ENCODE assay signal across 9 mouse cellular contexts in the genomic region with DNA sequence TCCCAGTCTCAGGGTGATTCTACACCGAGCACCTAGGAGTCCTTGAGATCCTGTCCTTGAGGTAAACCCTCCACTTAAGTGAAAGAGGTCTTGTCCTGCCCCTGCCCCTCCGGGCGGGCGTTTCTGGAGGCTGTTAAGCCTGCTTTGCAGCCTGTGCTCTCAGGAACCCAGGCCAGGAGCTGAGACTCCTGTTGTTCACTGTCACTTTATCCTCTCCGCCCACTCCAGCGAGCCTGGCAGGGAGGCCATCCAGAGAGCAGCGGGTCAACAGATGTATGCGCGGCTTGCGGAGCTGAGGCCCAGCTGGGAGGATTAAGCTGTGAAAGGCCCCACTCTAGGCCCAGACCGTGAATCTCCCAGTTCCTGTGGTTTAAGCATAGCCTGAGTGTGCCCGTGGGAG.
DNase-seq lines count a peak whose midpoint lies in the region; TF ChIP-seq lines count a peak whose summit lies in the region.
"Had no signal": no experiment of that assay in that cellular context is flagged by ENCODE, and none has a peak within 500 bp of the region (broad histone marks: within the 10 kb centered on the region; RNA-seq: fewer than 3 reads in every experiment).

No protein-coding gene starts in this region.

- H3K27ac ChIP-seq in heart, embryonic 10.5 days: peak overlapping the region; percentile 74
- H3K27ac ChIP-seq: neural tube, embryonic 12.5 days had no signal

- peaks cover 12% of the 10 kb centered on the region; the same call in 1 of the 2 replicates for H3K27me3 ChIP-seq in heart, embryonic 10.5 days (ENCODE audit: insufficient read depth, poor library complexity, severe bottlenecking)
- H3K27me3 ChIP-seq: neural tube, embryonic 12.5 days had no signal

- intact Hi-C loops in heart, postnatal 14 days (cut with DNase I): no loop called here
- intact Hi-C loops in left cerebral cortex, postnatal 14 days (cut with DNase I): no loop called here

- peak; percentile 80 for DNase-seq in heart, embryonic 10.5 days (ENCODE audit: low spot score)
- no peak for DNase-seq in heart, postnatal 14 days
- peak; percentile 20 for DNase-seq in ovary, postnatal 36 days (ENCODE audit: low spot score)
- DNase-seq in ovary, postnatal 14 days (ENCODE audit: low spot score): no peak
- DNase-seq in lung, adult 2 months: peak; percentile 15
- DNase-seq in testis, postnatal 10 days (ENCODE audit: low spot score): peak; percentile 53
- DNase-seq in spleen, postnatal 10 days (ENCODE audit: low spot score in 2 of 2): no peak
- DNase-seq in left cerebral cortex, postnatal 14 days (ENCODE audit: low spot score in 2 of 2): no peak

- H3K4me3 ChIP-seq in heart, embryonic 10.5 days: no peak overlapping the region
- H3K4me3 ChIP-seq in lung, adult 2 months (replicated peaks; ENCODE audit: extremely low read depth, low read depth, low read length): no peak overlapping the region
- H3K4me3 ChIP-seq: neural tube, embryonic 12.5 days had no signal

- no peak for TF ChIP-seq CTCF in lung, adult 2 months (IDR thresholded peaks at IDR 0.05; ENCODE audit: insufficient read depth, low read length)

- H3K4me1 ChIP-seq in heart, embryonic 10.5 days: peaks cover 37% of the 10 kb centered on the region
- no peaks in the 10 kb centered on the region for H3K4me1 ChIP-seq in lung, adult 2 months (ENCODE audit: control insufficient read depth, insufficient read depth, low read length)

- no peaks in the 10 kb centered on the region for H3K36me3 ChIP-seq in heart, embryonic 10.5 days
- H3K36me3 ChIP-seq: neural tube, embryonic 12.5 days had no signal

- H3K9me3 ChIP-seq in heart, embryonic 10.5 days: no peaks in the 10 kb centered on the region
- H3K9me3 ChIP-seq: neural tube, embryonic 12.5 days had no signal

- WGBS in heart, embryonic 10.5 days: 8% methylated on average over 12 of the region's 12 CpGs
- WGBS in lung, adult 2 months: 36% methylated on average over 12 of the region's 12 CpGs

- no peak for TF ChIP-seq POLR2A in lung, adult 2 months (IDR thresholded peaks at IDR 0.05; ENCODE audit: borderline replicate concordance, extremely low read depth, low read depth, low read length)

Comparison
In these comparisons a context has a peak if more than half of its experiments do, and no peak if none do; other contexts are left out.
1. DNase-seq: peak in heart, embryonic 10.5 days (single experiment), ovary, postnatal 36 days (single experiment), lung, adult 2 months (single experiment) and testis, postnatal 10 days (single experiment); none in heart, postnatal 14 days (0 of 2), ovary, postnatal 14 days (single experiment), spleen, postnatal 10 days (0 of 2) and left cerebral cortex, postnatal 14 days (0 of 2).